Mouse (Mus musculus) kidney, postnatal 0 days (tissue): ENCODE measurements around the gene Ap1m2. TPM values are rescaled to one million over a fixed set of nuclear protein-coding genes. Genes with fewer than 3 reads are reported as not detected.

ENCODE experiments used
- ATAC-seq: fragments of 200-750 bp; cut with Nextera tagmentation; replicated peaks from 2 replicates; pipeline ENCODE4 v1.8.0; 2017; ENCODE audit warnings: low read depth, moderate number of reproducible peaks, moderate TSS enrichment, moderate library complexity; ENCODE audit not compliant: low FRiP score
- DNase-seq: peaks from one replicate; pipeline ENCODE4 v3.0.0-alpha.2; 2016; ENCODE audit warnings: low spot score
- H3K27ac ChIP-seq: fragments of 300-500 bp; sonication (generic); 2 replicates; pipeline ENCODE4 v1.5.1; 2014; ENCODE audit warnings: mild to moderate bottlenecking
- H3K27me3 ChIP-seq: fragments of 300-500 bp; sonication (generic); 2 replicates; pipeline ENCODE4 v1.6.1; 2014; ENCODE audit warnings: low read length, mixed read lengths; ENCODE audit not compliant: insufficient read depth
- H3K36me3 ChIP-seq: fragments of 300-500 bp; sonication (generic); 2 replicates; pipeline ENCODE4 v1.6.1; 2014; ENCODE audit warnings: low read length, mixed read lengths; ENCODE audit not compliant: insufficient read depth
- H3K4me1 ChIP-seq: fragments of 300-500 bp; sonication (generic); replicated peaks from 2 replicates; pipeline ENCODE4 v1.6.1; 2014; ENCODE audit warnings: antibody characterized with exemption, low read length, mixed read lengths; ENCODE audit not compliant: insufficient read depth
- H3K4me2 ChIP-seq: fragments of 300-500 bp; sonication (generic); 2 replicates; pipeline ENCODE4 v1.6.1; 2014; ENCODE audit warnings: mild to moderate bottlenecking, low read length, moderate library complexity, mixed read lengths
- H3K4me3 ChIP-seq: fragments of 300-500 bp; sonication (generic); replicated peaks from 2 replicates; pipeline ENCODE4 v1.5.1; 2014; ENCODE audit warnings: low read depth, low read length
- H3K9ac ChIP-seq: fragments of 300-500 bp; sonication (generic); 2 replicates; pipeline ENCODE4 v1.6.1; 2014; ENCODE audit warnings: low read depth, low read length
- H3K9me3 ChIP-seq: fragments of 300-500 bp; sonication (generic); replicated peaks from 2 replicates; pipeline ENCODE4 v1.6.1; 2016; ENCODE audit warnings: low read length, inconsistent platforms, mixed read lengths
- CTCF ChIP-seq: IDR thresholded peaks from 2 replicates; pipeline ENCODE4 v1.5.1; 2016; ENCODE audit warnings: antibody characterized with exemption, low read depth, mild to moderate bottlenecking, moderate library complexity
- WGBS: fragments of 180-500 bp; shearing (Covaris S2); extraction: QIAGEN DNeasy Blood & Tissue Kit; methylation state at CpG from one replicate; pipeline ENCODE4 v1.1.7; 2014; 5-methylcytosine and 5-hydroxymethylcytosine counted together
- polyA plus RNA-seq: library from polyadenylated mRNA; unstranded; fragments of >200 nt; fragmentation: Nextera tagmentation; extraction: Ambion mirVana; gene quantifications from 2 replicates; pipeline ENCODE4 v1.2.1, GENCODE M21; 2015

The Ap1m2 gene
- polyA plus RNA-seq, 1 experiment from 2014 or later, result 57.3 TPM

GRCm38 (mm10) chr9:21320619-21321512 is 8.7 kb upstream of the Ap1m2 start, which contains the start of gene Slc44a2:
Gene Slc44a2 (plus strand): TSS chr9:21320698.
- ATAC-seq (peak; percentile 92), DNase-seq (peak; percentile 91)
- Histone ChIP-seq H3K4me3 (peak within 1 kb of the TSS; percentile 73), H3K4me1 (peaks cover 7% of the 10 kb centered on the region; the same call in 1 of the 2 replicates), H3K27ac (peak within 1 kb of the TSS; percentile 62), H3K9me3 (no peaks in the 10 kb centered on the region), H3K4me2 (peak within 1 kb of the TSS; percentile 89), H3K9ac (peak within 1 kb of the TSS; percentile 63), H3K27me3 (no peaks in the 10 kb centered on the region), H3K36me3 (no peaks in the 10 kb centered on the region)
- TF ChIP-seq CTCF, result peak; percentile 20; the same call in 1 of the 2 replicates
- under 1% methylated on average over 52 of the region's 52 CpGs for WGBS

GRCm38 (mm10) chr9:21320280-21320618 is 8.1 kb upstream of the Ap1m2 start:
- Histone ChIP-seq H3K36me3 (no peaks in the 10 kb centered on the region), H3K4me1 (peaks cover 7% of the 10 kb centered on the region; the same call in 1 of the 2 replicates), H3K27ac (no peak overlapping the region), H3K4me3 (peak overlapping the region; percentile 73), H3K9ac (peak overlapping the region; percentile 63), H3K9me3 (no peaks in the 10 kb centered on the region), H3K4me2 (peak overlapping the region; percentile 89), H3K27me3 (no peaks in the 10 kb centered on the region)
- 29% methylated on average over 4 of the region's 4 CpGs for WGBS
- TF ChIP-seq CTCF, result no peak
- DNase-seq, result no peak
- ATAC-seq, result no peak

- no peak overlapping the region for H3K9ac ChIP-seq
- H3K36me3 ChIP-seq, result no peaks in the 10 kb centered on the region
- H3K9me3 ChIP-seq, result no peaks in the 10 kb centered on the region
- no peaks in the 10 kb centered on the region for H3K27me3 ChIP-seq
- no peak overlapping the region for H3K27ac ChIP-seq
- H3K4me1 ChIP-seq, result peaks cover 7% of the 10 kb centered on the region; the same call in 1 of the 2 replicates
- ATAC-seq (no peak), DNase-seq (no peak)
- H3K4me2 ChIP-seq, result no peak overlapping the region
- 92% methylated on average over 4 of the region's 4 CpGs for WGBS
- H3K4me3 ChIP-seq, result no peak overlapping the region
- peak; percentile 30 for TF ChIP-seq CTCF
Measured at GRCm38 (mm10) chr9:21319503-21319902, 7.4 kb upstream of the Ap1m2 start.

GRCm38 (mm10) chr9:21318792-21319191 is 6.7 kb upstream of the Ap1m2 start:
- Histone ChIP-seq H3K36me3 (no peaks in the 10 kb centered on the region), H3K27me3 (no peaks in the 10 kb centered on the region), H3K4me3 (no peak overlapping the region), H3K27ac (no peak overlapping the region), H3K9me3 (no peaks in the 10 kb centered on the region), H3K4me2 (no peak overlapping the region), H3K4me1 (peaks cover 7% of the 10 kb centered on the region; the same call in 1 of the 2 replicates), H3K9ac (no peak overlapping the region)
- ATAC-seq, result no peak
- TF ChIP-seq CTCF, result no peak
- DNase-seq, result no peak
- WGBS, result 89% methylated on average over 6 of the region's 6 CpGs

- no peak for ATAC-seq
- H3K9me3 ChIP-seq, result no peaks in the 10 kb centered on the region
- H3K4me3 ChIP-seq, result no peak overlapping the region
- no peaks in the 10 kb centered on the region for H3K36me3 ChIP-seq
- H3K27me3 ChIP-seq, result no peaks in the 10 kb centered on the region
- H3K27ac ChIP-seq, result no peak overlapping the region
- H3K4me1 ChIP-seq, result 0 out of 2 replicates have a peak, but pooled peaks cover under 1% of the 10 kb centered on the region
- WGBS, result 72% methylated on average over 7 of the region's 7 CpGs
- H3K4me2 ChIP-seq, result no peak overlapping the region
- TF ChIP-seq CTCF, result no peak
- no peak for DNase-seq
- H3K9ac ChIP-seq, result no peak overlapping the region
Measured at GRCm38 (mm10) chr9:21316696-21317095, 4.6 kb upstream of the Ap1m2 start.

- Histone ChIP-seq H3K27ac (no peak overlapping the region), H3K4me1 (no peaks in the 10 kb centered on the region), H3K9ac (no peak overlapping the region), H3K36me3 (no peaks in the 10 kb centered on the region), H3K27me3 (no peaks in the 10 kb centered on the region), H3K4me3 (no peak overlapping the region), H3K9me3 (no peaks in the 10 kb centered on the region), H3K4me2 (no peak overlapping the region)
- no peak for TF ChIP-seq CTCF
- ATAC-seq (no peak), DNase-seq (no peak)
- 53% methylated on average over 5 of the region's 5 CpGs for WGBS
Measured at GRCm38 (mm10) chr9:21315421-21315820, 3.3 kb upstream of the Ap1m2 start.
